Mouse (Mus musculus) cortical plate, adult 2 months (tissue): ENCODE results near the gene Dlx4.

Experiments
- CTCF ChIP-seq: fragments of 200-500 bp; IDR thresholded peaks from 2 replicates; pipeline ENCODE4 v1.5.1; 2011; ENCODE audit warnings: mild to moderate bottlenecking, control low read depth, low read length; ENCODE audit not compliant: insufficient read depth; ENCODE audit errors: extremely low read depth
- POLR2A ChIP-seq: fragments of 200-500 bp; IDR thresholded peaks from 2 replicates; pipeline ENCODE4 v1.6.1; 2011; ENCODE audit warnings: mild to moderate bottlenecking, low read length, control low read depth; ENCODE audit not compliant: insufficient read depth; ENCODE audit errors: extremely low read depth

- TF ChIP-seq CTCF (no peak), POLR2A (no peak)
Measured at GRCm38 (mm10) chr11:95184561-95184960, 38.5 kb upstream of the Dlx4 start.
